ENCODE assay signal across 9 mouse cellular contexts in the genomic region with DNA sequence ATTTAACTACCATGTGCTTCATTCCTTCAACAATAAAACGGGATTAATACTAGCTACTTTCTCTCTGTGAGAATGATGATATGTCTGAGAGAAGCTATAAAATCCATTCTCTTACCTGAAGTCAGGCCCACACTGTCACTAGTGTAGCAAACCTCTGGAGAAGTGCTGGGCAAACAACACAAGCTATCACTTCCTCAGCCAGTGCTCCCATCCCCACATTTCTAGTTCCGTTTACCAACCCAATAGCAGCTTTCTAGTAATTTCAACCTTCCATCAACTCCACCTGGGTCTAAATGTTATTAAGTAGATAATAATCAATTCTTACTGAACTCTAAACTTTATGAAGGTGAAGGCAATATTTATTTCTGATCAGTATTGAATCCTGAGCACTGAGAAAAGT. TPM values are rescaled to one million over a fixed set of nuclear protein-coding genes. Genes with fewer than 3 reads are reported as not detected.
DNase-seq lines count a peak whose midpoint lies in the region; ATAC-seq lines count a peak whose summit lies in the region.
"Had no signal": no experiment of that assay in that cellular context is flagged by ENCODE, and none has a peak within 500 bp of the region (broad histone marks: within the 10 kb centered on the region; RNA-seq: fewer than 3 reads in every experiment).

No protein-coding gene starts in this region.

- peaks cover 19% of the 10 kb centered on the region for H3K4me1 ChIP-seq in neural tube, embryonic 11.5 days (ENCODE audit: control insufficient read depth, insufficient read depth, low read length)
- peaks cover 57% of the 10 kb centered on the region for H3K4me1 ChIP-seq in liver, embryonic 15.5 days (replicated peaks)

- no peak overlapping the region for H3K9ac ChIP-seq in neural tube, embryonic 11.5 days (ENCODE audit: low read length)
- H3K9ac ChIP-seq in liver, embryonic 15.5 days: peak overlapping the region; percentile 43

- WGBS in neural tube, embryonic 11.5 days: 42% methylated on average over 2 of the region's 2 CpGs
- 27% methylated on average over 2 of the region's 2 CpGs for WGBS in liver, embryonic 15.5 days (ENCODE audit: insufficient replicate concordance)

- no peak for ATAC-seq in CD4-positive, CD25-positive, alpha-beta regulatory T cell, adult 4 months
- ATAC-seq in neural tube, embryonic 11.5 days (ENCODE audit: insufficient read depth, low FRiP score, low TSS enrichment): no peak
- ATAC-seq in liver, embryonic 15.5 days (ENCODE audit: insufficient read depth): no peak

- no peak overlapping the region for H3K27ac ChIP-seq in neural tube, embryonic 11.5 days (ENCODE audit: low read depth, low read length)
- peak overlapping the region; percentile 53 for H3K27ac ChIP-seq in liver, embryonic 15.5 days (replicated peaks)

- H3K36me3 ChIP-seq in neural tube, embryonic 11.5 days (ENCODE audit: control insufficient read depth, insufficient read depth, low read length): no peaks in the 10 kb centered on the region
- H3K36me3 ChIP-seq in liver, embryonic 15.5 days (replicated peaks): peaks cover 6% of the 10 kb centered on the region; the same call in 1 of the 2 replicates

- DNase-seq in CD4-positive, CD25-positive, alpha-beta regulatory T cell, adult 2 months (ENCODE audit: low read depth, low spot score): peak; percentile 12
- no peak for DNase-seq in neural tube, embryonic 11.5 days (ENCODE audit: low spot score)
- no peak for DNase-seq in neural tube, embryonic 10.5 days (ENCODE audit: extremely low spot score, low spot score)
- DNase-seq in thymus, postnatal 36 days: no peak
- DNase-seq in retina, postnatal 1 day: no peak
- no peak for DNase-seq in Muller cell, postnatal 12 days (ENCODE audit: inconsistent ontology term)
- DNase-seq: adrenal gland, postnatal 36 days had no signal

- H3K4me2 ChIP-seq in neural tube, embryonic 11.5 days (ENCODE audit: low read depth): peak overlapping the region; percentile 100
- peak overlapping the region; percentile 93 for H3K4me2 ChIP-seq in liver, embryonic 15.5 days

- H3K4me3 ChIP-seq in neural tube, embryonic 11.5 days (ENCODE audit: low read depth, low read length): peak overlapping the region; percentile 0; the same call in 1 of the 2 replicates
- H3K4me3 ChIP-seq in liver, embryonic 15.5 days (replicated peaks): peak overlapping the region; percentile 98

- no peaks in the 10 kb centered on the region for H3K9me3 ChIP-seq in neural tube, embryonic 11.5 days (ENCODE audit: control insufficient read depth, low read length)
- no peaks in the 10 kb centered on the region for H3K9me3 ChIP-seq in liver, embryonic 15.5 days (replicated peaks)

- H3K27me3 ChIP-seq in neural tube, embryonic 11.5 days (ENCODE audit: control insufficient read depth, insufficient read depth, low read length): no peaks in the 10 kb centered on the region
- H3K27me3 ChIP-seq in liver, embryonic 15.5 days: no peaks in the 10 kb centered on the region

RNA-seq across cellular contexts. Expression of a gene that starts 2.6 kb away (rescaled TPM):
- polyA plus RNA-seq in CD4-positive, CD25-positive, alpha-beta regulatory T cell, adult 4 months (2017; shearing (Covaris generic)): 10 to 100 TPM in 1 of 2 experiments, 1 to 10 TPM in 1; 6.2 to 10.1 TPM
- polyA plus RNA-seq in neural tube, embryonic 11.5 days (2014; fragmentation: Nextera tagmentation; extraction: Ambion mirVana): 15.1 and 16.4 TPM in 2 replicates
- 3.7 and 4.0 TPM in 2 replicates for polyA plus RNA-seq in liver, embryonic 15.5 days (2015; fragmentation: Nextera tagmentation; extraction: Ambion mirVana)

RNA-seq across cellular contexts. Expression of a gene that starts 20.9 kb away (rescaled TPM):
- 100 to 1,000 TPM in 1 of 2 experiments, 10 to 100 TPM in 1; 76.5 to 637 TPM for polyA plus RNA-seq in CD4-positive, CD25-positive, alpha-beta regulatory T cell, adult 4 months (2017; shearing (Covaris generic))
- polyA plus RNA-seq in neural tube, embryonic 11.5 days (2014; fragmentation: Nextera tagmentation; extraction: Ambion mirVana): 29.1 and 41.2 TPM in 2 replicates
- 13.3 TPM in 1 of 2 replicates, not detected in the other for polyA plus RNA-seq in liver, embryonic 15.5 days (2015; fragmentation: Nextera tagmentation; extraction: Ambion mirVana)
